8 mouse cellular contexts compared by ENCODE assay signal in the genomic region with DNA sequence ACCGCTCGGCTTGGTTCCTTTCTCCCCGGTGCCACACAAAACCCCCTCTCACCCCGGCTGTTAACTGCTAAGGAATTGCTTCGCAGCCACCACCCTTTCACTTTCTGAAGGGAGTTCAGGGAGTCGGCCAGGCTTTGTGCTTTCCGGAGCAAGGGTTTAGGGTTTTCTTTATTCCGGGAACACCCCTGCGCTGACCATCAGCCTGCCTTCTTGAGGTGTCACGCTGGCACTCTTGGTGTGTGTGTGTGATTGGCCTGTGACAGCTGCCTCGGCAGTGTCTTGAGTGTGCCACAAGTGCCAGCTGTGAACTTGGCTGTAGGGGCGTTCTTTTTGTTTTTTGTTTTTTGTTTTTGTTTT. TPM values are rescaled to one million over a fixed set of nuclear protein-coding genes. Genes with fewer than 3 reads are reported as not detected.
DNase-seq lines count a peak whose midpoint lies in the region; ATAC-seq lines count a peak whose summit lies in the region.

No protein-coding gene starts in this region.

- H3K9me3 ChIP-seq in forebrain, embryonic 15.5 days, result no peaks in the 10 kb centered on the region
- no peaks in the 10 kb centered on the region for H3K9me3 ChIP-seq in hindbrain, embryonic 15.5 days
- H3K9me3 ChIP-seq in liver, embryonic 11.5 days (ENCODE audit: control insufficient read depth, low read length), result no peaks in the 10 kb centered on the region

- H3K4me2 ChIP-seq in forebrain, embryonic 15.5 days (replicated peaks), result peak overlapping the region; percentile 59
- peak overlapping the region; percentile 68 for H3K4me2 ChIP-seq in hindbrain, embryonic 15.5 days
- peak overlapping the region; percentile 87 for H3K4me2 ChIP-seq in liver, embryonic 11.5 days

- no peaks in the 10 kb centered on the region for H3K27me3 ChIP-seq in forebrain, embryonic 15.5 days
- no peaks in the 10 kb centered on the region for H3K27me3 ChIP-seq in hindbrain, embryonic 15.5 days
- no peaks in the 10 kb centered on the region for H3K27me3 ChIP-seq in liver, embryonic 11.5 days (replicated peaks; ENCODE audit: control insufficient read depth, insufficient read depth, low read length)

- DNase-seq in urinary bladder, adult 2 months (ENCODE audit: low spot score), result peak; percentile 26
- DNase-seq in urinary bladder, postnatal 10 days (ENCODE audit: low spot score), result no peak
- DNase-seq in cerebellum, adult 18-20 months, result peak; percentile 37 to 44
- peak; percentile 63 for DNase-seq in liver, embryonic 11.5 days (ENCODE audit: low spot score)
- DNase-seq in testis, postnatal 10 days (ENCODE audit: low spot score), result peak; percentile 54

- H3K4me1 ChIP-seq in forebrain, embryonic 15.5 days, result peaks cover 44% of the 10 kb centered on the region
- peaks cover 33% of the 10 kb centered on the region for H3K4me1 ChIP-seq in hindbrain, embryonic 15.5 days (replicated peaks)
- H3K4me1 ChIP-seq in liver, embryonic 11.5 days (replicated peaks; ENCODE audit: control insufficient read depth, insufficient read depth, low read length), result peaks cover 9% of the 10 kb centered on the region

- peak; percentile 50 for ATAC-seq in forebrain, embryonic 15.5 days (replicated peaks)
- peak; percentile 62 for ATAC-seq in hindbrain, embryonic 15.5 days (ENCODE audit: low FRiP score, low read depth)
- ATAC-seq in liver, embryonic 11.5 days (replicated peaks; ENCODE audit: low FRiP score), result peak; percentile 69
- ATAC-seq in monocyte, adult 5-6 weeks (replicated peaks; ENCODE audit: insufficient number of reproducible peaks, low FRiP score, low TSS enrichment, poor library complexity, severe bottlenecking), result peak; percentile 59

- peak overlapping the region; percentile 93 for H3K4me3 ChIP-seq in forebrain, embryonic 15.5 days
- H3K4me3 ChIP-seq in hindbrain, embryonic 15.5 days, result peak overlapping the region; percentile 87
- peak overlapping the region; percentile 91 for H3K4me3 ChIP-seq in liver, embryonic 11.5 days (ENCODE audit: low read depth, low read length)

- H3K27ac ChIP-seq in forebrain, embryonic 15.5 days (replicated peaks), result peak overlapping the region; percentile 98
- peak overlapping the region; percentile 99 for H3K27ac ChIP-seq in hindbrain, embryonic 15.5 days (replicated peaks)
- H3K27ac ChIP-seq in liver, embryonic 11.5 days (ENCODE audit: low read depth, low read length), result peak overlapping the region; percentile 70; the same call in 1 of the 2 replicates

- under 1% methylated on average over 12 of the region's 12 CpGs for WGBS in forebrain, embryonic 15.5 days
- 0% methylated on average over 12 of the region's 12 CpGs for WGBS in hindbrain, embryonic 15.5 days
- WGBS in liver, embryonic 11.5 days, result 1% methylated on average over 12 of the region's 12 CpGs

- peak overlapping the region; percentile 98 for H3K9ac ChIP-seq in forebrain, embryonic 15.5 days (replicated peaks)
- H3K9ac ChIP-seq in hindbrain, embryonic 15.5 days, result peak overlapping the region; percentile 98
- H3K9ac ChIP-seq in liver, embryonic 11.5 days (ENCODE audit: low read depth, low read length), result peak overlapping the region; percentile 97

- no peaks in the 10 kb centered on the region for H3K36me3 ChIP-seq in forebrain, embryonic 15.5 days
- H3K36me3 ChIP-seq in hindbrain, embryonic 15.5 days, result no peaks in the 10 kb centered on the region
- no peaks in the 10 kb centered on the region for H3K36me3 ChIP-seq in liver, embryonic 11.5 days (ENCODE audit: control insufficient read depth, insufficient read depth, low read length)

RNA-seq across cellular contexts. Expression of a gene that starts 0.8 kb away (rescaled TPM):
- polyA plus RNA-seq in urinary bladder, adult 2 months (2012; rRNA removed), result 28.4 and 29.4 TPM in 2 replicates
- 397 and 434 TPM in 2 replicates for polyA plus RNA-seq in forebrain, embryonic 15.5 days (2015; fragmentation: Nextera tagmentation; extraction: Ambion mirVana)
- 316 and 323 TPM in 2 replicates for polyA plus RNA-seq in hindbrain, embryonic 15.5 days (2015; fragmentation: Nextera tagmentation; extraction: Ambion mirVana)
- polyA plus RNA-seq in liver, embryonic 11.5 days (2014; fragmentation: Nextera tagmentation; extraction: Ambion mirVana), result 54.4 and 69.8 TPM in 2 replicates
- 41.5 to 104 TPM (median 62.5 TPM) in 3 replicates for total RNA-seq in monocyte, adult 5-6 weeks (2017)

RNA-seq across cellular contexts. Expression of a gene that starts 34.9 kb away (rescaled TPM):
- polyA plus RNA-seq in urinary bladder, adult 2 months (2012; rRNA removed), result 6.2 and 7.2 TPM in 2 replicates
- 8.7 and 9.3 TPM in 2 replicates for polyA plus RNA-seq in forebrain, embryonic 15.5 days (2015; fragmentation: Nextera tagmentation; extraction: Ambion mirVana)
- 5.5 and 6.8 TPM in 2 replicates for polyA plus RNA-seq in hindbrain, embryonic 15.5 days (2015; fragmentation: Nextera tagmentation; extraction: Ambion mirVana)
- 9.9 and 11.7 TPM in 2 replicates for polyA plus RNA-seq in liver, embryonic 11.5 days (2014; fragmentation: Nextera tagmentation; extraction: Ambion mirVana)
- total RNA-seq in monocyte, adult 5-6 weeks (2017), result 10.0 to 29.5 TPM (median 21.4 TPM) in 3 replicates
